Mouse (Mus musculus): ENCODE measurements at regions not wholly inside any gene's neighbourhood (a gene's known extent, or its start where the extent isn't known, plus 50 kb on each side); places are given as distances from the start of the nearest gene placed in this dataset.

GRCm38 (mm10) chr5:47508689-47509301 is 474.1 kb upstream of the Slit2 start:
- DNase-seq (ENCODE audit: low read depth, low spot score): no peak

- no peak for DNase-seq (ENCODE audit: low read depth, low spot score)
Measured at GRCm38 (mm10) chr5:47522161-47522942, 460.6 kb upstream of the Slit2 start.

- DNase-seq (ENCODE audit: low read depth, low spot score): no peak
Measured at GRCm38 (mm10) chr5:47528671-47529070, 454.3 kb upstream of the Slit2 start.

GRCm38 (mm10) chr5:47537532-47537931 is 445.4 kb upstream of the Slit2 start:
- no peak for DNase-seq (ENCODE audit: low read depth, low spot score)

GRCm38 (mm10) chr5:47542248-47542647 is 440.7 kb upstream of the Slit2 start:
- DNase-seq (ENCODE audit: low read depth, low spot score): no peak

GRCm38 (mm10) chr5:47556717-47557116 is 426.2 kb upstream of the Slit2 start:
- DNase-seq (ENCODE audit: low read depth, low spot score): no peak

GRCm38 (mm10) chr5:47557152-47557800 is 425.7 kb upstream of the Slit2 start:
- DNase-seq (ENCODE audit: low read depth, low spot score): no peak
